Mouse (Mus musculus) urinary bladder, postnatal 14 days (tissue): ENCODE measurements around the gene Stk24.

Source experiments
- DNase-seq: peaks from one replicate; pipeline ENCODE4 v3.0.0; 2021; ENCODE audit warnings: low spot score

Stk24 gene

GRCm38 (mm10) chr14:121261229-121261879, 118.5 kb downstream of the Stk24 start:
- DNase-seq, result no peak

GRCm38 (mm10) chr14:121259789-121260188, 120.0 kb downstream of the Stk24 start:
- peak; percentile 60 for DNase-seq

DNA sequence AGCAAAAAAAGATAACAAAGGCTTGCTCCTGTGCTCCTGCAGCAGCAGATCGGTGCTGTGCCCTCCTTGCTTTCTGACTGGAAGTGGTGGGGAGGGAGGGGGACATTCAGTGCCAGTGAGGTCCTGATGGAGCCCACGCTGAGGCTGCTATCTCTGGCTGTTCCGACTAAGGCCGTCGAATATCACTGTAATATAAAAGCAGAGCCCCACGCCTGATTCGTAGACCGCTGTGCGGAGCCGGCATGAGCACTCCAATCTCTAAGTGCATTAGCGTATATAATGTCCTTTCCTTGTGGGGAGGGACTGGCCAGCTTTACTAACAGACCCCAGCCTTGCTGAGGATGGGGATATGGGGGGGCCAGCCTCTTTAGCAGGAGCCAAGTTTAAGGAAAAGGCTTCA, 120.5 kb downstream of the Stk24 start:
- DNase-seq, result no peak

DNA sequence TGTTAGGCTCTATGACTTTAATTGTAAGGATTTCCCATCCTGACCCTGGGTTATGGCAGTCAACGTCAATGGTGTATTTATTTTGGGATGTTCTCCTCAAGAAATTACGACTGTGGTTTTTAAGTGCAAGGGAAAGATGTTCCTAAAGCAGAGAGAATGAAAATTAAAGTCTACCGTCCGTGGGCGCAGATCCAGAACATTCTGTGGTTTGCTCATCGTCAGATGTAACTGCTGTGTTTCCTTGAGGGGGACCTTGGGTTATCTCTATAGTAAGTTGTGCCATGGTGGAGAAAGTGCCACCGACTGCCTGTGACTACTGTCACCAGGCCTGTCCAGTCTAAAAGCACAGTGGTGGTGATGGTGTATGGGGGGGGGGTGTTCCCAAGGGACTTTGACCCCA, 122.9 kb downstream of the Stk24 start:
- DNase-seq, result no peak

- DNase-seq, result no peak
Measured at GRCm38 (mm10) chr14:121255469-121255868, 124.3 kb downstream of the Stk24 start.

GRCm38 (mm10) chr14:121254869-121255268, 124.9 kb downstream of the Stk24 start:
- no peak for DNase-seq

- no peak for DNase-seq
Measured at GRCm38 (mm10) chr14:121252542-121252941, 127.3 kb downstream of the Stk24 start.

GRCm38 (mm10) chr14:121251708-121252107, 128.1 kb downstream of the Stk24 start:
- DNase-seq, result no peak

GRCm38 (mm10) chr14:121251099-121251498, 128.7 kb downstream of the Stk24 start:
- no peak for DNase-seq

- no peak for DNase-seq
Measured at GRCm38 (mm10) chr14:121248346-121248745, 131.5 kb downstream of the Stk24 start.

GRCm38 (mm10) chr14:121247287-121247686, 132.5 kb downstream of the Stk24 start:
- DNase-seq, result no peak

DNA sequence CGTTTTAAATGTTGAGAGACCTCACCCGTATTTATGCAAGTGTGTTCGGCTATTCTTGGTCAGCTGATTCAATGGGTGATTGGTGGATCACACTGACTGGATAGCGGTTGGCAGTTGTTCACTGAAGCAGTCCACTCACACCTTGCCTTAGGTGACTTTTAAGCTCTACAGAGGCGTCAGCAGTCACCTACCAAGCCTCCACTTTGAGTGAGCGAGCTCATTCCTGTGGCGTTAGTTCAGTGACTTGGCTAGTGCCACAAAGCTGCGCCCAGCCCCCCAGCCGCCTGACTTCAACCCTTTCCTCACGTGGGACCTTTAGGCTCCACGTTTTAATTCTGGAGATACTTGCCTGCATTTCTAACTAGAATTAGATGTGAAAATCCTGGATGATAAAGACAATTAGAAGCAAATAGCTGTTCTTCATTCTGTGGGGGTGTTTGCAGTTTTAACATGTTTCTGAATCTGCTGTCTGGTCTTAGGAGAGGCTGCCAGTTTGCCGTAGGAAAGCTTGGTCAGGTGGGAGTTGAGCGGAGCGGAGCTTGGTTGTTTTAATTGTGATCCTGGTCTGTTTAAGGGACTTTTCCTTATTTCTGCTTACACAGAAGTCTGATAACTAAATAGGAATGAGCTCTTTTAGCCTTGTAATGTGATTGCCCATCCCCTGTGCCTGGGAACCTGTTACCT, 133.6 kb downstream of the Stk24 start:
- DNase-seq, result no peak

- no peak for DNase-seq
Measured at GRCm38 (mm10) chr14:121244104-121244503, 135.7 kb downstream of the Stk24 start.

DNA sequence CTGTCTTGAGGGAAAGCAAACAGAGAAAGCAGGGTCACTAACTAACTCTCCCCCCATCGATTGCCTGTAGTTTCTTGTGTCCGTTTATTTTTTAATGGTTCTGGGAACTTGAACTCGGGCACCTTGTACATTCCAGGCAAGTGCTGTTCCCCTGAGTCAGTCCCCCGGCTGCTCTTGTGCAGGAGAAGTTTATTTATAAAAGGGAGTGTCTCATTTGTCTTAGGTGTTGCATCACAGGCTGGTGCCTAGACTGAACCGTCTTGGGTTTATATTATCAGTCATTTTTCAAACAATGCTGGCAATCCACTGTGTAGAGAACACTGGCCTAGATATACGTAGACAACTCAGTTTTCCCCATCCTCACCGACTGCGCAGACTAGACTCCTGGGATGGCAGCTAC, 140.4 kb downstream of the Stk24 start:
- DNase-seq, result peak; percentile 42

GRCm38 (mm10) chr14:121238727-121239126, 141.1 kb downstream of the Stk24 start:
- DNase-seq, result no peak

DNA sequence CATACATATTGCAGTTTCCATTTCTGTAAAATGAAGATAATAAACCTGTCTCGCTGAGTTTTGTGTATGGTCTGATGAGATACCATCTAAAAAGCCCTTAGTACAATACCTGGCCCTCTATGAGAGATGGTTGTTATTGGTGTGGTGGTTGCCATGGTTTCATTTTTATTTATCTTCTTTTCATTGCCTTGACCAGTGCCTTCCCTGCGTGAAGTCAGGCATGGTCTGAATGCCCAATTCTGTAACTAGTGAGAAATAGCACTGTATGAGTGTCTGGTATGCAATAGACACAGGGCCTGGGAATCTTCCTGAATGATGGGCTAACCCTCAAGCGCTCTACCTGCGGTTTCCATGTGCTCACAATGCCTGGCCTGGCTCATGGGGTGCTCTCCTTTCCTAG, 143.1 kb downstream of the Stk24 start:
- no peak for DNase-seq
